9 mouse cellular contexts compared by ENCODE assay signal in genomic region chr4:117770935-117771334, GRCm38 (mm10). TPM values are rescaled to one million over a fixed set of nuclear protein-coding genes. Genes with fewer than 3 reads are reported as not detected.
DNase-seq lines count a peak whose midpoint lies in the region; ATAC-seq lines count a peak whose summit lies in the region.
"Had no signal": no experiment of that assay in that cellular context is flagged by ENCODE, and none has a peak within 500 bp of the region (broad histone marks: within the 10 kb centered on the region; RNA-seq: fewer than 3 reads in every experiment).

No protein-coding gene starts in this region.

- no peaks in the 10 kb centered on the region for H3K4me1 ChIP-seq in forebrain, embryonic 16.5 days (replicated peaks; ENCODE audit: control insufficient read depth, insufficient read depth, low read length)
- H3K4me1 ChIP-seq in intestine, embryonic 14.5 days (replicated peaks; ENCODE audit: control insufficient read depth, insufficient read depth, low read length), result no peaks in the 10 kb centered on the region
- H3K4me1 ChIP-seq: neural tube, embryonic 13.5 days had no signal

- no peaks in the 10 kb centered on the region for H3K9me3 ChIP-seq in forebrain, embryonic 16.5 days (ENCODE audit: control insufficient read depth, low read length)
- no peaks in the 10 kb centered on the region for H3K9me3 ChIP-seq in intestine, embryonic 14.5 days (ENCODE audit: control insufficient read depth, low read length)
- H3K9me3 ChIP-seq: neural tube, embryonic 13.5 days had no signal

- 0 out of 2 replicates have a peak, but pooled peaks have one; percentile 52 for ATAC-seq in forebrain, embryonic 16.5 days
- ATAC-seq in intestine, embryonic 14.5 days (replicated peaks; ENCODE audit: low FRiP score, low TSS enrichment, low read depth), result no peak

- H3K4me3 ChIP-seq in forebrain, embryonic 16.5 days (replicated peaks; ENCODE audit: low read length), result no peak overlapping the region
- H3K4me3 ChIP-seq in intestine, embryonic 14.5 days (ENCODE audit: low read depth, low read length), result no peak overlapping the region
- H3K4me3 ChIP-seq: neural tube, embryonic 13.5 days had no signal

- intact Hi-C loops in left cerebral cortex, postnatal 10 days (cut with DNase I), result loop anchor here (2.0 kb wide), 1 partner anchor 66 kb away; no protein-coding TSS in a partner anchor

- DNase-seq in urinary bladder, adult 18-20 months (ENCODE audit: low spot score in 2 of 2), result peak; percentile 26 to 43
- no peak for DNase-seq in urinary bladder, adult 2 months (ENCODE audit: low spot score)
- peak; percentile 38 for DNase-seq in c-Kit-negative CD71-positive TER-119-positive erythroid progenitor cells, embryonic 14.5 days (ENCODE audit: low read depth, low spot score)
- peak; percentile 87 for DNase-seq in intestine, embryonic 14.5 days (ENCODE audit: low spot score)
- DNase-seq in left cerebral cortex, postnatal 10 days (ENCODE audit: extremely low spot score in 1 of 2, low spot score in 2 of 2), result peak; percentile 50 to 68
- DNase-seq in ovary, adult 18-20 months (ENCODE audit: low spot score), result peak; percentile 19
- peak; percentile 72 for DNase-seq in thymus, postnatal 4 days

- no peaks in the 10 kb centered on the region for H3K36me3 ChIP-seq in forebrain, embryonic 16.5 days (ENCODE audit: control insufficient read depth, insufficient read depth)
- no peaks in the 10 kb centered on the region for H3K36me3 ChIP-seq in intestine, embryonic 14.5 days (ENCODE audit: control insufficient read depth, insufficient read depth, low read length)
- H3K36me3 ChIP-seq: neural tube, embryonic 13.5 days had no signal

- H3K9ac ChIP-seq in forebrain, embryonic 16.5 days (replicated peaks; ENCODE audit: low read depth, low read length), result no peak overlapping the region
- no peak overlapping the region for H3K9ac ChIP-seq in intestine, embryonic 14.5 days (ENCODE audit: low read length)
- H3K9ac ChIP-seq: neural tube, embryonic 13.5 days had no signal

- no peaks in the 10 kb centered on the region for H3K27me3 ChIP-seq in forebrain, embryonic 16.5 days (replicated peaks; ENCODE audit: control insufficient read depth, insufficient read depth, low read length)
- H3K27me3 ChIP-seq in intestine, embryonic 14.5 days (replicated peaks; ENCODE audit: control insufficient read depth, insufficient read depth, low read length), result no peaks in the 10 kb centered on the region
- H3K27me3 ChIP-seq: neural tube, embryonic 13.5 days had no signal

- H3K27ac ChIP-seq in forebrain, embryonic 16.5 days (ENCODE audit: low read length), result no peak overlapping the region
- H3K27ac ChIP-seq in intestine, embryonic 14.5 days (ENCODE audit: low read depth), result no peak overlapping the region
- H3K27ac ChIP-seq: neural tube, embryonic 13.5 days had no signal

- WGBS in forebrain, embryonic 16.5 days, result 22% methylated on average over 5 of the region's 5 CpGs
- WGBS in intestine, embryonic 14.5 days, result 21% methylated on average over 5 of the region's 5 CpGs

- H3K4me2 ChIP-seq in forebrain, embryonic 16.5 days (ENCODE audit: low read length), result no peak overlapping the region
- H3K4me2 ChIP-seq in intestine, embryonic 14.5 days (ENCODE audit: low read length), result no peak overlapping the region
- H3K4me2 ChIP-seq: neural tube, embryonic 13.5 days had no signal

RNA-seq across cellular contexts. Expression of gene Klf17, which starts 5.5 kb away (rescaled TPM):
- polyA plus RNA-seq in urinary bladder, adult 2 months (2012; rRNA removed), result not detected in 2 replicates
- polyA plus RNA-seq in forebrain, embryonic 16.5 days (2015; fragmentation: Nextera tagmentation; extraction: Ambion mirVana), result not detected in 2 replicates
- polyA plus RNA-seq in intestine, embryonic 14.5 days (2014; fragmentation: Nextera tagmentation; extraction: Ambion mirVana), result not detected in 2 replicates
- not detected for total RNA-seq in left cerebral cortex, postnatal 10 days (2021)
- polyA plus RNA-seq: neural tube, embryonic 13.5 days had no signal

RNA-seq across cellular contexts. Expression of gene Gm12845, which starts 46.7 kb away (rescaled TPM):
- polyA plus RNA-seq in urinary bladder, adult 2 months (2012; rRNA removed), result not detected in 2 replicates
- polyA plus RNA-seq in forebrain, embryonic 16.5 days (2015; fragmentation: Nextera tagmentation; extraction: Ambion mirVana), result not detected in 2 replicates
- not detected in 2 replicates for polyA plus RNA-seq in intestine, embryonic 14.5 days (2014; fragmentation: Nextera tagmentation; extraction: Ambion mirVana)
- not detected for total RNA-seq in left cerebral cortex, postnatal 10 days (2021)
- polyA plus RNA-seq: neural tube, embryonic 13.5 days had no signal
